Mouse (Mus musculus) thymus, adult 2 months (tissue): ENCODE measurements around the gene Ubfd1.

ENCODE experiments used
- CTCF ChIP-seq: fragments of 200-500 bp; IDR thresholded peaks from 2 replicates; pipeline ENCODE4 v1.5.1; 2012; ENCODE audit warnings: mild to moderate bottlenecking, control low read depth, low read length, moderate library complexity, borderline replicate concordance; ENCODE audit not compliant: control insufficient read depth, poor library complexity, insufficient read depth; ENCODE audit errors: extremely low read depth
- POLR2A ChIP-seq: fragments of 200-500 bp; IDR thresholded peaks from 2 replicates; pipeline ENCODE4 v1.6.1; 2012; ENCODE audit warnings: mild to moderate bottlenecking, low read length, control low read depth, moderate library complexity; ENCODE audit not compliant: control insufficient read depth, poor library complexity, insufficient read depth; ENCODE audit errors: extremely low read depth

DNA sequence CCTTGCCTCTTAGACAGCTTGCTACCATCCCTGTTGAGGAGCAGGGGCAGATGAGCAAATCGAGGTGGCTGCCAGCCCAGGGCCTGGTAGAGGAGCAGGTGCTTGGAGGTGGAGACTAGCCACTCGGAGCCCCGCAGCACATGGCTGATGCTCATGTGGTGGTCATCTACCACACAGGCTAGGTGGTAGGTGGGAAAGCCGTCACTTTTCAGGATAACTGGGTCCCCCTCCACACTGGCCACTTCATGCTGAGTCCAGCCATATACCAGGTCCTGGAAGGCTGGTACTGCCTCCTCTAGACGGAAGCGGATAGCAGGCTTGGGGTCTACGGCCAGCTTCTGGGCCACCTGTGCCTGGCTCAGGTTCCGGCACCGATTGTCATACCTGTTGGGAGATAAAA lies 18.8 kb upstream of the Ubfd1 start:
- no peak for TF ChIP-seq CTCF
- TF ChIP-seq POLR2A: no peak
